Mouse (Mus musculus): ENCODE data around the gene Armc8. TPM values are rescaled to one million over a fixed set of nuclear protein-coding genes. Genes with fewer than 3 reads are reported as not detected.
"Not testable (repeated sequence)": the region's sequence is repeated elsewhere in the genome, so short reads cannot be mapped to it uniquely, and the experiment has no call there.

Gene Armc8
- 0.19 and 0.24 TPM in 2 replicates for polyA plus RNA-seq (2012)

DNA sequence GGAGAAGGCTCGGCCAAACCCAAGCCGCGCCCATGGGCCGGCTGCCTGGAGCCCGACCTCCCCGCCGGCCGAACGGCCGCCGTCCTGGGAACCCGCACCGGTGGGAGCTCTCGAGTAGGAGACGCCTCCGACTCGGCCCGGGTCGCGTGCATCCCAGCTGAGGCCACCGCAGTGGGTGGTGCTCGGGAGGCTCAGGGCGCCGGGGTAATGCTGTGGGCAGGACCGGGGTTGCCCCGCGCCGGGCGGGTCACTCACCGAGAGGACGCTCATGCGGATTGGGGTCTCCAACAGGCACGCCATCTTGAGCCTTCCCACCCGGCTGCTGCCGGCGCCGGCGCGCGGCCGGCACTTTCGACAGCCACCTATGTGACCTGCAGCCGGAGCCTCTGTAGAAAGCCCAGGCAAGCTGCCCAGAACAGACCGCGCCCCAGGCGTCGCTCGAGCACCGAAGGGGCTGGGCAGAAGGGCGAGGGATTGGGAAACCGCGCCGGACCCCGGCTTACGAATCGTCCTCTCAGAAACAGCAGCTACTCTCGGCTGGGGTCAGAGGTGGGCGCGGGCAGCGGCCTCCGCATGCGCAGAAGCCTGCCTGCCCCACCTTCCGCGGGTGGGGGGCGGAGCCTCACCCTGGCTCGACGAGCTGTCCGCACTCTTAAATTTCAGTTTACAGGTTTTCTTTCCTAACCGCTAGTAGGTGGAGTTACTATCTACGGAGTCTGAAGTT is at the start of gene Armc8:
Armc8 (minus strand) TSS at position 553 of the 724 bp plus-strand sequence.
- H3K27me3 ChIP-seq (ENCODE audit: control insufficient read depth), result no peaks in the 10 kb centered on the region
- peaks cover 25% of the 10 kb centered on the region for H3K4me1 ChIP-seq (ENCODE audit: control insufficient read depth)
- peak within 1 kb of the TSS; percentile 98 for H3K4me3 ChIP-seq (replicated peaks)
- H3K36me3 ChIP-seq (ENCODE audit: control insufficient read depth), result no peaks in the 10 kb centered on the region
- TF ChIP-seq GATA1 (IDR thresholded peaks at IDR 0.05; ENCODE audit: low read length) (no peak), TAL1 (IDR thresholded peaks at IDR 0.05; ENCODE audit: low read length) (no peak)
- H3K9me3 ChIP-seq (ENCODE audit: control insufficient read depth, low read length), result no peaks in the 10 kb centered on the region

DNA sequence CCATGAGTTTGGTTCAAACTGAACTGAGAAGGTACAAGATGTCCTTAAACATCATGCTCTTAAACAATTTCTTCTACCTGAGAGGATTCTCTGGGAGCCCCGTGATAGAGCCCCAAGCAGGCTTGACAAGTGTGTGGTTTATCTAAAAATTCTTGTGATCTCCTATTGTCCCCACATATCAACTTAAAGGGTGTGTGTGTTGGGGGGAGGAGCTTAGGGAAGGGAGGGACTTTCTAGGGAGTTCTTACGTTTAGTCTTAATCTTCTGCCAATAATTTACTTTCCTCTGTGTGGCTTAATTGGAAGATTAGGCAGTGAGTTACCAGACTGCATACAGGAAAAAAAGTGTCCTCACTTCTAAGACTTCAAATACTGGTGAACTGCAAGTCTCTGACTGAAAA is 43.5 kb upstream of the Armc8 start, which contains the start of gene A4gnt:
A4gnt (plus strand) TSS at position 301 of the 400 bp plus-strand sequence.
- H3K4me1 ChIP-seq (ENCODE audit: control insufficient read depth), result no peaks in the 10 kb centered on the region
- no peak within 1 kb of the TSS for H3K4me3 ChIP-seq (replicated peaks)
- TF ChIP-seq GATA1 (IDR thresholded peaks at IDR 0.05; ENCODE audit: low read length) (no peak), TAL1 (IDR thresholded peaks at IDR 0.05; ENCODE audit: low read length) (no peak)
- H3K27me3 ChIP-seq (ENCODE audit: control insufficient read depth), result 0 out of 2 replicates have a peak, but pooled peaks cover 2% of the 10 kb centered on the region
- no peaks in the 10 kb centered on the region for H3K9me3 ChIP-seq (ENCODE audit: control insufficient read depth, low read length)
- H3K36me3 ChIP-seq (ENCODE audit: control insufficient read depth), result no peaks in the 10 kb centered on the region

DNA sequence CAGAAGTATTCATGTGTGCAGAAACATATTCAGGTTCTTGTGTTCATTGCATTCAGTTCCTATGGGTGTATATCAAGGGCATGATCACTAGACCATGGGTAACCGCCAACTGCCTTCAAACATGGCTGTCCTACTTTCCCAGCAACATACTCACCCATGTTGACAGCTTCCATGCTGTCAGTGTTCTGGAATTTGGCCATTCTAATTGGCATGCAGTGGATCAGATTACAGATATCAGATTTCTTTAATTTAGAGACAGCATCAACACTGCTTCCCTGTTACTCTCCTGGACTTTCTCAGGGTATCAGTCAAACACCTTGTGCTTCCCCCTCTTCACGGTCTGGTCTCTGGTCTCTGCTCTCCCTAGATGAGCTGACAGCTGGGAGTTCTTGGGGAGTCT is 34.9 kb upstream of the Armc8 start:
- Histone ChIP-seq H3K36me3 (ENCODE audit: control insufficient read depth) (no peaks in the 10 kb centered on the region), H3K4me1 (ENCODE audit: control insufficient read depth) (no peaks in the 10 kb centered on the region), H3K4me3 (replicated peaks) (no peak overlapping the region), H3K9me3 (ENCODE audit: control insufficient read depth, low read length) (no peaks in the 10 kb centered on the region), H3K27me3 (ENCODE audit: control insufficient read depth) (no peaks in the 10 kb centered on the region)
- TF ChIP-seq TAL1 (IDR thresholded peaks at IDR 0.05; ENCODE audit: low read length), result no peak
- no peak for TF ChIP-seq GATA1 (IDR thresholded peaks at IDR 0.05; ENCODE audit: low read length)

DNA sequence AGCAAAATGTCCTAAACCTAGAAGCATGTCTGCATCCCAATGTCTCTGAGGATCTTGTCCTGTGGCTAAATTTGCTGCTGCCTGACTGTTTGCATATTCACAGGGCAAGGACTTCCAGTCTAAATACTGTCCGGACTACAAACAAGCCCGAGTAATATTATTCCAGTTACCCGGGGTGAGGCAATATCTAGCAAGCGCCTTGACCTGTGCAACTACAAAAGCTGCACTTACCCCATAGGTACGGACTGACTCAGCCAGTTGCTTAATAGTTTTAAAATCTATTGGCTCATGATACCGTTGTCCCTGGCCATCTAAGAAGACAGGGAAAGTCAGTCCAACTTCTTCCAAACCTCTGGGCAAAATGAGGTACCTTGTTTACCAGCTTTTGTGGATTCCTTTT is 30.4 kb upstream of the Armc8 start:
- not testable (repeated sequence) for H3K4me1 ChIP-seq (ENCODE audit: control insufficient read depth); H3K4me3 ChIP-seq (replicated peaks); H3K36me3 ChIP-seq (ENCODE audit: control insufficient read depth); H3K27me3 ChIP-seq (ENCODE audit: control insufficient read depth)
- peaks cover 11% of the 10 kb centered on the region for H3K9me3 ChIP-seq (ENCODE audit: control insufficient read depth, low read length)

DNA sequence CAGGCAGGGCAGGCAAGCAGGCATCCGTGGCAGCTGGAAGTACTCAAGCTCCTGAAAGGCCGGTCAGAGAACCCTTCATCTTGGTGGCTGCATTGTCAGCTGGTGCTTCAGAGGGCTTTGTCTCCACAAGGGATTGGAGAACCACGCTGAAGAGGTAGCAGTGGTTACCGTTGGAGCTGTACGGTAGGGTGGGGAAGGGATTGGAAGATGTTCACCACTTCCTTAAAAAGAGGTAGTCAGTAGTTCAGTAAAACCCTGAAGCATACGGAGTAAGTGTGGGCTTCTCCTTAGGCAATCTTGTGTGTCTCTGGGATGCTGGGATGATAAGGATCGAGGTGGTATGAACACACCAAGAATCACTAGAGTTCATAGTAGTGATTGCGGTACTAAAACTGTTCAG is 22.4 kb upstream of the Armc8 start:
- TF ChIP-seq TAL1 (IDR thresholded peaks at IDR 0.05; ENCODE audit: low read length) (no peak), GATA1 (IDR thresholded peaks at IDR 0.05; ENCODE audit: low read length) (no peak)
- Histone ChIP-seq H3K9me3 (ENCODE audit: control insufficient read depth, low read length) (peaks cover 6% of the 10 kb centered on the region), H3K4me1 (ENCODE audit: control insufficient read depth) (no peaks in the 10 kb centered on the region), H3K27me3 (ENCODE audit: control insufficient read depth) (no peaks in the 10 kb centered on the region; the same call in 1 of the 2 replicates), H3K4me3 (replicated peaks) (no peak overlapping the region), H3K36me3 (ENCODE audit: control insufficient read depth) (no peaks in the 10 kb centered on the region)

DNA sequence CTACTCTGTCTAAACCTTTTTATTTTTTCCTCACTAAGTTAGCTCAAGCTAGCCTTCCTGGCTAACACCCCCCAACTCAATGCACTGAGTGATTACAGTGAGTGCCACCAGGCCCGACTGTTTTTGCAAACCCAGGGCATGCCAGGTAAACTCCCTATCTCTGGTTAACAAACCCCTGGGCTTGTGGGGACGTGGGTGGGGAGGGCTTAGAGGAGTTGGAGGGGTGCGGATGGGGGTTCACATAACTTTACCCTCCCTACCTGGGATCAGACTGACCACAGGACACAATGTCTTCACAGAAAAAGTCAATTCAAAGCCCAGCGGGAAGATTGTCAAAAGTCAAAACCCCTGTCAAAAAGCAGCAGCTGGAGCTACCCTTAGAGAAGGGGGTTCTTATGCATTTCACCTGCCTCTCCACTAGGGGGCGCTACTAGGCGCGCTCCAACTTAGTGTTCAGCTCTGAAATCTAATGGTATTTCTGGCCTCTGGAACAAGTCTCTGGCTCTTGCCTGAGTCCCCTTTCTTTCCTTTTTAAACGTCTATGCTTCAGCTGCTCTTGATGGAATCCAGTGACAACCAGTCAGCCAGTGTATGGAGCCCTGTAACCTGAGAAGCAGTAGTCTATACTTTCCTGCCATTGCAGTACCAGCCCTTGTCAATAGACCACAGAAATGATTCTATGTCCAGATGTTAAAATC is 19.0 kb upstream of the Armc8 start:
- TF ChIP-seq TAL1 (IDR thresholded peaks at IDR 0.05; ENCODE audit: low read length) (no peak), GATA1 (IDR thresholded peaks at IDR 0.05; ENCODE audit: low read length) (no peak)
- Histone ChIP-seq H3K9me3 (ENCODE audit: control insufficient read depth, low read length) (no peaks in the 10 kb centered on the region), H3K4me3 (replicated peaks) (no peak overlapping the region), H3K36me3 (ENCODE audit: control insufficient read depth) (peaks cover 30% of the 10 kb centered on the region), H3K27me3 (ENCODE audit: control insufficient read depth) (no peaks in the 10 kb centered on the region; the same call in 1 of the 2 replicates), H3K4me1 (ENCODE audit: control insufficient read depth) (no peaks in the 10 kb centered on the region)

DNA sequence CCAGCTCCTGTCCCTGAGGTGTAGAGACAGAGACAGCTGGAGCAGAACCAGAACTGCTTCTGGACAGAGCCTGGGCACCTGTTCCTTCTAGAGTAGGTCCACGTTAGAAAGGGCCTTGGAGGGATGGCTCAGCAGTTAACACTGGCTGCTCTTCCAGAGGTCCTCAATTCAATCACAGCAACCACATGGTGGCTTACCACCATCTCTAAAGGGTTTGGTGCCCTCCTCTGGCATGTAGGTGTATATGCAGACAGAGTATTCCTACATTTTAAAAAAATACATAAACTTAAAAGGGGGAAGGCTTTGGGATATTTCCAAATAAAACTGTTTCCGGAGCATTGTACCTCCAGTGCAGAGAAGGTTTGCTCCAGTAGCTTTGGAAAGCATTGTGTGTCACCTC is 12.0 kb upstream of the Armc8 start:
- no peak overlapping the region for H3K4me3 ChIP-seq (replicated peaks)
- H3K4me1 ChIP-seq (ENCODE audit: control insufficient read depth), result peaks cover 18% of the 10 kb centered on the region
- no peaks in the 10 kb centered on the region for H3K27me3 ChIP-seq (ENCODE audit: control insufficient read depth)
- no peaks in the 10 kb centered on the region for H3K9me3 ChIP-seq (ENCODE audit: control insufficient read depth, low read length)
- peaks cover 77% of the 10 kb centered on the region for H3K36me3 ChIP-seq (ENCODE audit: control insufficient read depth)
- TF ChIP-seq TAL1 (IDR thresholded peaks at IDR 0.05; ENCODE audit: low read length) (no peak), GATA1 (IDR thresholded peaks at IDR 0.05; ENCODE audit: low read length) (no peak)

DNA sequence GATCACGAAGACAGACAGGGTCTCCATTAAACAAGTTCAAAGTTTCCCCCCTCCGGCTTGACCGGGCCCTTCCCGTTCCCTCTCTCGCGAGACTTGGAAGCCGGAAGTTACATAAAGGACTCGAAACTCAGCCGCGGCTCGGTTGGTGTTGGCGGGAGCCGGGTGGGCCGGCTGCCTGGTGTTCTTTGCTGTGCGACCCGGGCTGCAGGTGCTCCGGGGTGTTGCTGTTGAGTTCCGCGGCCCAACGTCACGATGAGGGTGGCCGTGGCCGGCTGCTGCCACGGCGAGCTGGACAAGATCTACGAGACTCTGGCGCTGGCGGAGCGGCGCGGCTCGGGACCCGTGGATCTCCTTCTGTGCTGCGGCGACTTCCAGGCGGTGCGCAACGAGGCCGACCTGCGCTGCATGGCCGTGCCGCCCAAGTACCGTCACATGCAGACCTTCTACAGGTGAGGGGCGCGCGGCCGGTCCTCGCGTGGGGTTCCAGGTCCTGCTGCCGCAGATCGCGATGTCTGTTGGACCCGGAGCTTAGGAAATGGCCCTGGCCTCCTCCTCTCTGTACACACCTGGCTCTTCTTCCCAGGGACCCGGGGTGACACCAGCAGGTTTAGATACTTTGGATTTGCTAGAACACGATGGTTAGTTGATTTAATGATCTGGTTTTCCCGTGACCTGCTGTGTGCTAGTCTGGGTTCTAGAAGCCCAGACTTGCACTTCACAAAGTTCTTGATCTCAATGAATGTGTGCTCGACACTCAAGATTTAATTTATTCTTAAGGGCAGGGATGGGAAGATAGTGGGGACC is 7.2 kb upstream of the Armc8 start, which contains the start of gene Dbr1:
Dbr1 (plus strand) TSS at position 123 of the 804 bp plus-strand sequence.
- H3K27me3 ChIP-seq (ENCODE audit: control insufficient read depth), result no peaks in the 10 kb centered on the region
- H3K4me1 ChIP-seq (ENCODE audit: control insufficient read depth), result peaks cover 32% of the 10 kb centered on the region
- H3K4me3 ChIP-seq (replicated peaks), result peak within 1 kb of the TSS; percentile 85
- no peak for TF ChIP-seq GATA1 (IDR thresholded peaks at IDR 0.05; ENCODE audit: low read length)
- TF ChIP-seq TAL1 (IDR thresholded peaks at IDR 0.05; ENCODE audit: low read length), result no peak
- peaks cover 31% of the 10 kb centered on the region for H3K36me3 ChIP-seq (ENCODE audit: control insufficient read depth)
- no peaks in the 10 kb centered on the region for H3K9me3 ChIP-seq (ENCODE audit: control insufficient read depth, low read length)

DNA sequence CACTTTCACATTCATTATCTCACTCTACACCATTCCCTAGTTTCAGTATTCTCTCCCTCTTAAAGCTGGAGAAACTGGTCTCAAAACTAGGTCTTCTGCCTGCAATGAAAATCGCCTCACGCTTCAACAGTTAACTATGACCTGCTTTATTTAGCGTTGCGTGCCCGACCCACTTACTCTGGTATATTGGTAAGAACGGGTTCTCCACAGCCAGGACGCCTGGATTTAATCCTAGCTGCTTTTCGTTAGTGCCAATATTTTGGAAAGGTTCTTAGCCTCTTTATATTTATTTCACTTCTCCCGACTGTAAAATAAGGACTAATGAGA is 335 bp upstream of the Armc8 start:
- H3K4me1 ChIP-seq (ENCODE audit: control insufficient read depth), result peaks cover 20% of the 10 kb centered on the region
- H3K27me3 ChIP-seq (ENCODE audit: control insufficient read depth), result no peaks in the 10 kb centered on the region
- no peaks in the 10 kb centered on the region for H3K36me3 ChIP-seq (ENCODE audit: control insufficient read depth)
- no peaks in the 10 kb centered on the region for H3K9me3 ChIP-seq (ENCODE audit: control insufficient read depth, low read length)
- H3K4me3 ChIP-seq (replicated peaks), result peak overlapping the region; percentile 98
- TF ChIP-seq TAL1 (IDR thresholded peaks at IDR 0.05; ENCODE audit: low read length) (no peak), GATA1 (IDR thresholded peaks at IDR 0.05; ENCODE audit: low read length) (no peak)

Data from erythroblast, embryonic 14.5 days (primary cell).